Mouse (Mus musculus): ENCODE results near the gene Vmn2r45.
"Not testable (repeated sequence)": the region's sequence is repeated elsewhere in the genome, so short reads cannot be mapped to it uniquely, and the experiment has no call there.

The Vmn2r45 gene

GRCm38 (mm10) chr7:8488975-8489374, at the start of gene Vmn2r45:
TSS of gene Vmn2r45 (minus strand) at chr7:8489075.
- not testable (repeated sequence) for DNase-seq (ENCODE audit: low read depth, low spot score)
